Mouse (Mus musculus): Measurements from ENCODE around the gene Hspa4.
"Not testable (repeated sequence)": the region's sequence is repeated elsewhere in the genome, so short reads cannot be mapped to it uniquely, and the experiment has no call there.

The Hspa4 gene

GRCm38 (mm10) chr11:53300330-53301166 is at the start of gene Hspa4:
Hspa4 (minus strand) TSS chr11:53300457.
- peak; percentile 99 for DNase-seq (ENCODE audit: extremely low spot score, low read depth, low spot score)

GRCm38 (mm10) chr11:53345738-53346137 is 45.5 kb upstream of the Hspa4 start:
- no peak for DNase-seq (ENCODE audit: extremely low spot score, low read depth, low spot score)

- DNase-seq (ENCODE audit: extremely low spot score, low read depth, low spot score), result no peak
Observed at GRCm38 (mm10) chr11:53345328-53345727, 45.1 kb upstream of the Hspa4 start.

GRCm38 (mm10) chr11:53342711-53343110 is 42.5 kb upstream of the Hspa4 start:
- DNase-seq (ENCODE audit: extremely low spot score, low read depth, low spot score), result no peak

- DNase-seq (ENCODE audit: extremely low spot score, low read depth, low spot score), result not testable (repeated sequence)
Observed at GRCm38 (mm10) chr11:53341019-53341418, 40.8 kb upstream of the Hspa4 start.

GRCm38 (mm10) chr11:53337684-53338083 is 37.4 kb upstream of the Hspa4 start:
- DNase-seq (ENCODE audit: extremely low spot score, low read depth, low spot score), result no peak

- DNase-seq (ENCODE audit: extremely low spot score, low read depth, low spot score), result no peak
Observed at GRCm38 (mm10) chr11:53336924-53337323, 36.7 kb upstream of the Hspa4 start.

- no peak for DNase-seq (ENCODE audit: extremely low spot score, low read depth, low spot score)
Observed at GRCm38 (mm10) chr11:53336182-53336571, 35.9 kb upstream of the Hspa4 start.

- DNase-seq (ENCODE audit: extremely low spot score, low read depth, low spot score), result no peak
Observed at GRCm38 (mm10) chr11:53335505-53336181, 35.4 kb upstream of the Hspa4 start.

GRCm38 (mm10) chr11:53332076-53332680 is 31.9 kb upstream of the Hspa4 start:
- no peak for DNase-seq (ENCODE audit: extremely low spot score, low read depth, low spot score)

- no peak for DNase-seq (ENCODE audit: extremely low spot score, low read depth, low spot score)
Observed at GRCm38 (mm10) chr11:53331121-53331520, 30.9 kb upstream of the Hspa4 start.

GRCm38 (mm10) chr11:53330325-53330724 is 30.1 kb upstream of the Hspa4 start:
- DNase-seq (ENCODE audit: extremely low spot score, low read depth, low spot score), result no peak

- DNase-seq (ENCODE audit: extremely low spot score, low read depth, low spot score), result peak; percentile 44
Observed at GRCm38 (mm10) chr11:53324512-53324968, 24.3 kb upstream of the Hspa4 start, which contains the start of gene Zcchc10. Zcchc10 (plus strand) TSS chr11:53324679.

GRCm38 (mm10) chr11:53319867-53320266 is 19.6 kb upstream of the Hspa4 start:
- not testable (repeated sequence) for DNase-seq (ENCODE audit: extremely low spot score, low read depth, low spot score)

GRCm38 (mm10) chr11:53318568-53318967 is 18.3 kb upstream of the Hspa4 start:
- not testable (repeated sequence) for DNase-seq (ENCODE audit: extremely low spot score, low read depth, low spot score)

GRCm38 (mm10) chr11:53318041-53318440 is 17.8 kb upstream of the Hspa4 start:
- no peak for DNase-seq (ENCODE audit: extremely low spot score, low read depth, low spot score)

- DNase-seq (ENCODE audit: extremely low spot score, low read depth, low spot score), result no peak
Observed at GRCm38 (mm10) chr11:53316996-53317395, 16.7 kb upstream of the Hspa4 start.

- DNase-seq (ENCODE audit: extremely low spot score, low read depth, low spot score), result no peak
Observed at GRCm38 (mm10) chr11:53314770-53315173, 14.5 kb upstream of the Hspa4 start.

- not testable (repeated sequence) for DNase-seq (ENCODE audit: extremely low spot score, low read depth, low spot score)
Observed at GRCm38 (mm10) chr11:53312823-53313222, 12.6 kb upstream of the Hspa4 start.

- no peak for DNase-seq (ENCODE audit: extremely low spot score, low read depth, low spot score)
Observed at GRCm38 (mm10) chr11:53311385-53311784, 11.1 kb upstream of the Hspa4 start.

GRCm38 (mm10) chr11:53308884-53309310 is 8.6 kb upstream of the Hspa4 start:
- DNase-seq (ENCODE audit: extremely low spot score, low read depth, low spot score), result no peak

Data from hindlimb bud, embryonic 11.5 days (tissue).